Mouse (Mus musculus) CH12.LX (cell line): ENCODE measurements around the gene Arhgap21. TPM values are rescaled to one million over a fixed set of nuclear protein-coding genes. Genes with fewer than 3 reads are reported as not detected.

Experiments used
- DNase-seq: peaks from one replicate; pipeline ENCODE4 v3.0.0-alpha.2; 2013; ENCODE audit errors: extremely low read depth
- H3K27ac ChIP-seq: 2 replicates; pipeline ENCODE4 v1.5.1; 2012; ENCODE audit warnings: low read depth, mild to moderate bottlenecking, control low read depth, moderate library complexity; ENCODE audit not compliant: insufficient read depth
- H3K27me3 ChIP-seq: replicated peaks from 2 replicates; pipeline ENCODE3; 2012; ENCODE audit warnings: inconsistent platforms
- H3K36me3 ChIP-seq, 2 experiments: replicated peaks in 1 of 2; 2 replicates each; pipeline versions ENCODE3 to v1.6.1; 2012; ENCODE audit warnings: inconsistent platforms in 1 of 2, low read length in 1 of 2, mild to moderate bottlenecking in 1 of 2, mixed read lengths in 1 of 2, moderate library complexity in 1 of 2; ENCODE audit not compliant: control insufficient read depth in 1 of 2, insufficient read depth in 1 of 2
- H3K4me1 ChIP-seq, 2 experiments: 2 replicates each; pipeline ENCODE4 v1.6.1; 2012; ENCODE audit warnings: inconsistent platforms in 1 of 2, moderate library complexity in 1 of 2; ENCODE audit not compliant: insufficient read depth in 2 of 2, control insufficient read depth in 1 of 2
- H3K4me2 ChIP-seq: 2 replicates; pipeline ENCODE4 v1.6.1; 2012; ENCODE audit warnings: low read depth, mild to moderate bottlenecking, control low read depth; ENCODE audit not compliant: poor library complexity, insufficient read depth, severe bottlenecking
- H3K4me3 ChIP-seq, 3 experiments: fragments of 150-350 bp in 1 of 3; sonication (generic) in 1 of 3; replicated peaks in 1 of 3; 2 replicates each; pipeline versions ENCODE3 to v1.5.1; 2011 to 2012; ENCODE audit warnings: low read depth in 2 of 3, low read length in 2 of 3, mild to moderate bottlenecking in 2 of 3, moderate library complexity in 2 of 3, control low read depth in 1 of 3, improper control_type of control experiment in 1 of 3, inconsistent platforms in 1 of 3, mixed read lengths in 1 of 3; ENCODE audit not compliant: poor library complexity in 1 of 3
- H3K79me2 ChIP-seq: replicated peaks from 2 replicates; pipeline ENCODE4 v1.6.1; 2012; ENCODE audit warnings: mild to moderate bottlenecking, moderate library complexity; ENCODE audit not compliant: control insufficient read depth, poor library complexity, insufficient read depth, severe bottlenecking; ENCODE audit errors: extremely low read depth
- H3K9ac ChIP-seq: 2 replicates; pipeline ENCODE4 v1.6.1; 2012; ENCODE audit warnings: low read depth, mild to moderate bottlenecking, control low read depth, moderate library complexity; ENCODE audit not compliant: insufficient read depth
- H3K9me3 ChIP-seq: replicated peaks from 2 replicates; pipeline ENCODE3; 2012; ENCODE audit warnings: low read length, inconsistent platforms, mixed read lengths
- CHD1 ChIP-seq: IDR thresholded peaks from 2 replicates; pipeline ENCODE4 v1.6.1; 2012; ENCODE audit warnings: low read depth, low read length, improper control_type of control experiment, inconsistent platforms
- CTCF ChIP-seq, 2 experiments: IDR thresholded peaks in 1 of 2; conservative IDR thresholded peaks in 1 of 2; 2 replicates each; pipeline ENCODE4 v1.5.1; 2011 to 2012; ENCODE audit warnings: low read depth in 2 of 2, low read length in 2 of 2, improper control_type of control experiment in 1 of 2, inconsistent platforms in 1 of 2, mild to moderate bottlenecking in 1 of 2, moderate library complexity in 1 of 2
- E2F4 ChIP-seq: IDR thresholded peaks from 2 replicates; pipeline ENCODE4 v1.6.1; 2011; ENCODE audit warnings: low read depth, low read length, improper control_type of control experiment; ENCODE audit not compliant: insufficient replicate concordance
- ELF1 ChIP-seq: IDR thresholded peaks from 2 replicates; pipeline ENCODE4 v1.6.1; 2014; ENCODE audit warnings: low read depth, mild to moderate bottlenecking, inconsistent platforms, low read length, improper control_type of control experiment
- KAT2A ChIP-seq: IDR thresholded peaks from 2 replicates; pipeline ENCODE4 v1.6.1; 2012; ENCODE audit warnings: low read length, improper control_type of control experiment, inconsistent platforms; ENCODE audit not compliant: insufficient replicate concordance
- MAFK ChIP-seq: IDR thresholded peaks from 2 replicates; pipeline ENCODE4 v1.6.1; 2011; ENCODE audit warnings: low read length, improper control_type of control experiment; ENCODE audit not compliant: insufficient replicate concordance
- MAX ChIP-seq: IDR thresholded peaks from 2 replicates; pipeline ENCODE4 v1.6.1; 2011; ENCODE audit warnings: low read length, improper control_type of control experiment
- MAZ ChIP-seq: IDR thresholded peaks from 2 replicates; pipeline ENCODE4 v1.6.1; 2012; ENCODE audit warnings: low read depth, mild to moderate bottlenecking, inconsistent platforms, low read length, improper control_type of control experiment, moderate library complexity
- MXI1 ChIP-seq: IDR thresholded peaks from 2 replicates; pipeline ENCODE4 v1.6.1; 2011; ENCODE audit warnings: mild to moderate bottlenecking, low read depth, low read length, improper control_type of control experiment
- NELFE ChIP-seq: IDR thresholded peaks from 2 replicates; pipeline ENCODE4 v1.6.1; 2011; ENCODE audit warnings: low read depth, low read length, improper control_type of control experiment
- NRF1 ChIP-seq: IDR thresholded peaks from 2 replicates; pipeline ENCODE4 v1.6.1; 2014; ENCODE audit warnings: low read depth, mild to moderate bottlenecking, inconsistent platforms, low read length, improper control_type of control experiment, moderate library complexity
- POLR2AphosphoS2 ChIP-seq: IDR thresholded peaks from 2 replicates; pipeline ENCODE4 v1.6.1; 2011; ENCODE audit warnings: low read depth, low read length, improper control_type of control experiment
- RAD21 ChIP-seq: IDR thresholded peaks from 2 replicates; pipeline ENCODE4 v1.6.1; 2011; ENCODE audit warnings: low read depth, mild to moderate bottlenecking, low read length, improper control_type of control experiment, moderate library complexity
- SMC3 ChIP-seq: IDR thresholded peaks from 2 replicates; pipeline ENCODE4 v1.6.1; 2011; ENCODE audit warnings: low read depth, low read length, improper control_type of control experiment
- TBP ChIP-seq: conservative IDR thresholded peaks from 2 replicates; pipeline ENCODE4 v1.6.1; 2011; ENCODE audit warnings: low read depth, low read length, improper control_type of control experiment
- UBTF ChIP-seq: IDR thresholded peaks from 2 replicates; pipeline ENCODE4 v1.6.1; 2012; ENCODE audit warnings: low read depth, mild to moderate bottlenecking, inconsistent platforms, low read length, improper control_type of control experiment, moderate library complexity
- USF1 ChIP-seq: IDR thresholded peaks from 2 replicates; pipeline ENCODE4 v1.6.1; 2014; ENCODE audit warnings: low read depth, mild to moderate bottlenecking, inconsistent platforms, low read length, improper control_type of control experiment
- USF2 ChIP-seq: conservative IDR thresholded peaks from 2 replicates; pipeline ENCODE4 v1.6.1; 2011; ENCODE audit warnings: low read depth, low read length, improper control_type of control experiment
- ZC3H11A ChIP-seq: IDR thresholded peaks from 2 replicates; pipeline ENCODE4 v1.6.1; 2012; ENCODE audit warnings: low read depth, mild to moderate bottlenecking, inconsistent platforms, low read length, improper control_type of control experiment
- ZMIZ1 ChIP-seq: IDR thresholded peaks from 2 replicates; pipeline ENCODE4 v1.6.1; 2012; ENCODE audit warnings: low read depth, mild to moderate bottlenecking, inconsistent platforms, low read length, improper control_type of control experiment
- dilution Hi-C: fragments of 300-500 bp; cut with MboI; formaldehyde crosslinking; loops from 2 replicates; pipeline ENCODE4 v1.14.3; 2020; ENCODE audit warnings: low sequenced_read_pairs; ENCODE audit not compliant: extremely low pct_unique_long_range_greater_than_20kb, extremely low pct_ligation_motif_present
- in situ Hi-C: fragments of 300-500 bp; cut with MboI; formaldehyde crosslinking; loops from 3 replicates; pipeline ENCODE4 v1.14.3; 2019; ENCODE audit warnings: low sequenced_read_pairs, low pct_ligation_motif_present, low pct_unique_long_range_greater_than_20kb, mixed read lengths
- polyA plus RNA-seq: library from polyadenylated mRNA; unstranded; fragments of >175 nt; gene quantifications from 2 replicates; pipeline ENCODE4 v1.2.1, GENCODE M21; 2012; ENCODE audit warnings: low read depth; ENCODE audit not compliant: insufficient read length
- total RNA-seq, 2 experiments: library from RNA; depleted of rRNA; stranded (reverse); fragments of 300-350 nt in 1 of 2; fragments of >200 nt in 1 of 2; gene quantifications; 2 replicates each; pipeline ENCODE4 v1.2.3; 2012 to 2014

Arhgap21 gene
- total and polyA plus RNA-seq, 3 experiments, result 7.6 to 22.7 (median 10.8) TPM

- Histone ChIP-seq H3K4me1 (no peaks in the 10 kb centered on the region), H3K9ac (no peak overlapping the region)
- in situ Hi-C loops, result no loop called here
Measured at GRCm38 (mm10) chr2:21009258-21010140, 40.8 kb upstream of the Arhgap21 start.

DNA sequence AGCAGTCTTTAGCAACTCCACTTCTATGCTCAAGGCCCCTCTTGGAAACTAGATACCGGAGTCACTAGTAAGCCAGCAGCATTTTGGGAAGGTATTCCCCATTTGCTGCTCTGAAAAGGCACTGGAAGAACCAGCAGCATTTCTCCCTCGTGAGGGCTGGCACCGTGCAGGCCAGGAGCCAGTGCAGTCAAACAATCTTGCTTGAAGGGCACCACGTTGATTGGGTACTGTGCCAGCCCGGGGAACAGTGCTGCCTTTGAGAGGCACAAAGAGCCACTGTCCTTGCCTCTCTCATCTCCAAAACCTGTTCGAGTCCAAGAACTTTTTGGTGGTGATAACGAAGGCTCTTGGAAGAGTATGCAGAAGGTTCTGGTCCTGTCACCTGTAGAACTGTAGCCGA, 33.9 kb upstream of the Arhgap21 start:
- Histone ChIP-seq H3K4me1 (no peaks in the 10 kb centered on the region), H3K27ac (no peak overlapping the region), H3K79me2 (no peaks in the 10 kb centered on the region), H3K9me3 (no peaks in the 10 kb centered on the region), H3K4me2 (no peak overlapping the region), H3K27me3 (no peaks in the 10 kb centered on the region), H3K36me3 (no peaks in the 10 kb centered on the region), H3K4me3 (no peak overlapping the region), H3K9ac (no peak overlapping the region)
- dilution Hi-C loops (no loop called here), in situ Hi-C loops (no loop called here)
- DNase-seq, result no peak
- TF ChIP-seq MAX (no peak), USF1 (no peak), UBTF (no peak), POLR2AphosphoS2 (no peak), USF2 (no peak), ZMIZ1 (no peak), ELF1 (no peak), MAZ (no peak), SMC3 (no peak), E2F4 (no peak), KAT2A (no peak), NELFE (no peak), TBP (no peak), MXI1 (no peak), NRF1 (no peak), CTCF (conservative IDR thresholded peaks at IDR 0.05 in 1 of 2, IDR thresholded peaks at IDR 0.05 in 1 of 2; ENCODE audit: low read depth in 2 of 2, low read length in 2 of 2) (no peak), MAFK (no peak)

More at GRCm38 (mm10) chr2:21009258-21010140, 40.8 kb upstream of the Arhgap21 start:
- no peak for DNase-seq
- H3K36me3 ChIP-seq, result no peaks in the 10 kb centered on the region
- no peak overlapping the region for H3K4me2 ChIP-seq
- H3K27me3 ChIP-seq, result no peaks in the 10 kb centered on the region
- no peaks in the 10 kb centered on the region for H3K79me2 ChIP-seq
- peak in 1 of 2 experiments; percentile 14; a peak in 1 of 4 replicates for TF ChIP-seq CTCF (conservative IDR thresholded peaks at IDR 0.05 in 1 of 2, IDR thresholded peaks at IDR 0.05 in 1 of 2; ENCODE audit: low read depth in 2 of 2, low read length in 2 of 2)
- no peak for TF ChIP-seq CHD1
- TF ChIP-seq SMC3, result peak; percentile 7; the same call in 1 of the 2 replicates
- no peak for TF ChIP-seq ZC3H11A
- no peak for TF ChIP-seq NRF1
- peak; percentile 6 for TF ChIP-seq RAD21
- no peak for TF ChIP-seq ZMIZ1
- no peak for TF ChIP-seq MAZ
- TF ChIP-seq USF1, result no peak
- H3K4me3 ChIP-seq, result no peak overlapping the region
- dilution Hi-C loops, result no loop called here
- H3K9me3 ChIP-seq, result no peaks in the 10 kb centered on the region
- no peak overlapping the region for H3K27ac ChIP-seq
